Mouse (Mus musculus) intestine, postnatal 0 days (tissue): ENCODE results near the gene Mdfic. TPM values are rescaled to one million over a fixed set of nuclear protein-coding genes. Genes with fewer than 3 reads are reported as not detected.

Experiments
- ATAC-seq: fragments of 200-750 bp; cut with Nextera tagmentation; 2 replicates; pipeline ENCODE4 v1.8.0; 2017; ENCODE audit warnings: mild to moderate bottlenecking, moderate TSS enrichment, moderate library complexity
- H3K27ac ChIP-seq: fragments of 300-500 bp; sonication (generic); 2 replicates; pipeline ENCODE4 v1.5.1; 2014; ENCODE audit warnings: mild to moderate bottlenecking, low read depth, low read length, moderate library complexity
- H3K27me3 ChIP-seq: fragments of 300-500 bp; sonication (generic); replicated peaks from 2 replicates; pipeline ENCODE4 v1.6.1; 2014; ENCODE audit warnings: low read length, mixed read lengths; ENCODE audit not compliant: control insufficient read depth, insufficient read depth
- H3K36me3 ChIP-seq: fragments of 300-500 bp; sonication (generic); 2 replicates; pipeline ENCODE4 v1.6.1; 2014; ENCODE audit warnings: mild to moderate bottlenecking, moderate library complexity; ENCODE audit not compliant: control insufficient read depth, insufficient read depth
- H3K4me1 ChIP-seq: fragments of 300-500 bp; sonication (generic); replicated peaks from 2 replicates; pipeline ENCODE4 v1.6.1; 2014; ENCODE audit warnings: antibody characterized with exemption, low read length, mixed read lengths; ENCODE audit not compliant: control insufficient read depth, insufficient read depth
- H3K4me2 ChIP-seq: fragments of 300-500 bp; sonication (generic); replicated peaks from 2 replicates; pipeline ENCODE4 v1.6.1; 2014; ENCODE audit warnings: low read depth, mild to moderate bottlenecking, moderate library complexity
- H3K4me3 ChIP-seq: fragments of 300-500 bp; sonication (generic); 2 replicates; pipeline ENCODE4 v1.5.1; 2014; ENCODE audit warnings: low read depth, low read length
- H3K9ac ChIP-seq: fragments of 300-500 bp; sonication (generic); 2 replicates; pipeline ENCODE4 v1.6.1; 2014; ENCODE audit warnings: mild to moderate bottlenecking, low read depth, low read length
- H3K9me3 ChIP-seq: fragments of 300-500 bp; sonication (generic); 2 replicates; pipeline ENCODE4 v1.6.1; 2016; ENCODE audit warnings: mixed run types; ENCODE audit not compliant: control insufficient read depth
- CTCF ChIP-seq: sonication (generic); IDR thresholded peaks from 2 replicates; pipeline ENCODE4 v1.5.1; 2016; ENCODE audit warnings: low read depth, mild to moderate bottlenecking, control low read depth, antibody characterized with exemption, moderate library complexity
- WGBS: fragments of 180-500 bp; shearing (Covaris S2); extraction: QIAGEN DNeasy Blood & Tissue Kit; methylation state at CpG from one replicate; pipeline ENCODE4 v1.1.7; 2014; 5-methylcytosine and 5-hydroxymethylcytosine counted together
- polyA plus RNA-seq: library from polyadenylated mRNA; unstranded; fragments of >200 nt; fragmentation: Nextera tagmentation; extraction: Ambion mirVana; gene quantifications from 2 replicates; pipeline ENCODE4 v1.2.1, GENCODE M21; 2015

Gene Mdfic
- polyA plus RNA-seq, 1 experiment from 2014 or later: 2.3 TPM

DNA sequence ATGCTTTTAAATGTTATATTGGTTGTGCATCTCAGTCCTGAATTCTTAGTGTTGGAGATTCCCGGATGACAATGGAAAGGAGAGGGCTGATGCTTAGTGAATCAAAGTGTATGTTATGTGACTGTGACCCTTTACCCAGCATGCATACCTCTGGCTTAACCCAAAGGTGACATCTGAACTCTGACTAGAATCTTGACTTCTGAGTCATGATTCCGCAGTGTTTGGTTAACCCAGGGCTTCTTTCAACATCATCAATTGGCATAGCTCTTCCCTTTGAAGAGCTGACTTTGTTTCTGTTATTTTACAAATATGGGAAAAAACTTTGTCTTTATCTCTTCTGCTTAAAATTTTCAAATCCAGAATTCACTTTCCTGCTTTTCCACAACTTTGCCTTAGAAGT lies 30.9 kb downstream of the Mdfic start:
- Histone ChIP-seq H3K4me2 (no peak overlapping the region), H3K27ac (no peak overlapping the region), H3K4me1 (no peaks in the 10 kb centered on the region), H3K9me3 (no peaks in the 10 kb centered on the region), H3K27me3 (no peaks in the 10 kb centered on the region), H3K4me3 (no peak overlapping the region), H3K36me3 (no peaks in the 10 kb centered on the region), H3K9ac (no peak overlapping the region)
- ATAC-seq: no peak
- WGBS: 95% methylated on average over 2 of the region's 2 CpGs
- no peak for TF ChIP-seq CTCF

DNA sequence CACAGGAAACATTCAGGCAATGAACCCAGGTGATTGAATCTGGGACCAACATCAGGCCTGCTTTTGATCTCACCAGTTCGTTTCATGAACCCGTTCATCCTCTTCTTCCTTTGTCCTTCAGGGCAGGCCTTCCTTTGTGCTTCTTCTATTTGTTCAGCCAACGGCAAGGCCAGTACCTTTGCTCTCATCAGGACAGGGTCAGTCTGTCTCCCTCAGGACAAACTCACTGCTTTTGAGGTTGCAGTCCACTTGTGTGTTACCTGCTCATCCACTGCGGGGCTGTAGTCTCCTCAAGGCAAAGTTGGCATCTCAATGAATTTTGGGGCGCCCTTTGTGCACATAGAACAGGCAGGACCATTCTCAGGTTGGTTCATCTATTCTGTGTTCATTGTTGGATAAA lies 31.7 kb downstream of the Mdfic start:
- H3K27me3 ChIP-seq: no peaks in the 10 kb centered on the region
- no peak overlapping the region for H3K4me3 ChIP-seq
- no peaks in the 10 kb centered on the region for H3K9me3 ChIP-seq
- 87% methylated on average over 5 of the region's 5 CpGs for WGBS
- no peak overlapping the region for H3K9ac ChIP-seq
- no peak for ATAC-seq
- H3K4me2 ChIP-seq: no peak overlapping the region
- no peaks in the 10 kb centered on the region for H3K36me3 ChIP-seq
- no peak for TF ChIP-seq CTCF
- H3K27ac ChIP-seq: no peak overlapping the region
- H3K4me1 ChIP-seq: no peaks in the 10 kb centered on the region

DNA sequence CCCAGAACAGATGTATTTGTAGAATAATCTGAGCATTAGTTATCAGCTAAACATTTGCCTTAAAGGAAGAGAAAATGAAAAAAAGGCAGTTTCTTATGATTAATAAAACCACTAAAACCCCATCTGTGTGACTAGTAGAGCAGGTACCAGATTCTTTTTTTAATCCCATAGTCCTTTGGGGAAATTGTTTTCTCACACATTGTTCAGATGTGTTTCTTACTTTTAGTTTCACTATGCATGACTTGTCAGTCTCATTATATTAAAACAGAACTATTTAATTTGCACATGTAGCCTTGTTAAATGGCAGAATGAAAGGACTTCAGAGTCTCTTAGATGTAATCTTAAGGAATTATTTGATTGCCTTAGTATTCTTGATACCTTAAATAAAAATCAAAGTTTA lies 32.7 kb downstream of the Mdfic start:
- H3K9ac ChIP-seq: no peak overlapping the region
- no peak for ATAC-seq
- no peak overlapping the region for H3K27ac ChIP-seq
- no peaks in the 10 kb centered on the region for H3K9me3 ChIP-seq
- H3K27me3 ChIP-seq: no peaks in the 10 kb centered on the region
- no peak for TF ChIP-seq CTCF
- no peaks in the 10 kb centered on the region for H3K4me1 ChIP-seq
- no peaks in the 10 kb centered on the region for H3K36me3 ChIP-seq
- no peak overlapping the region for H3K4me2 ChIP-seq
- no peak overlapping the region for H3K4me3 ChIP-seq

DNA sequence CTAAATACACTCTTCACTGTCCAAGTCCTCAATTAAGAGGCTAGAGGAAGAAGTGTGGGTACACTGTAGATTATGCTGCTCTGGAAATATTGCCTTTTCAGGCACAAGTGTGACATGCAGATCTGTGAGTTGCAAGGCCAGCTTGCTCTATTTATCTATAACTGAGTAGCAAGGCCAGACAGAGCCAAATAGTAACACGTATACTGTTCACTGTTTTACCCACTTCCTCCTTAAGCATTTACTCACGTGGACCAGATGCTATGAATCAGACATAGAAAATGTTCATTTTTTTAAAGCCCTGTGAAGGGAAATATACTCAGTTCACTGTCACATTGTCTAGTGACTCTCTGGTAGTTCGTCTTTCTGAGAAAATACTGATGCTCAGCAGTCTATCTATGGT lies 37.9 kb downstream of the Mdfic start:
- 63% methylated on average over 3 of the region's 3 CpGs for WGBS
- Histone ChIP-seq H3K36me3 (no peaks in the 10 kb centered on the region), H3K4me3 (no peak overlapping the region), H3K27me3 (no peaks in the 10 kb centered on the region), H3K27ac (no peak overlapping the region), H3K4me2 (no peak overlapping the region), H3K9me3 (no peaks in the 10 kb centered on the region), H3K4me1 (no peaks in the 10 kb centered on the region), H3K9ac (no peak overlapping the region)
- ATAC-seq: no peak
- TF ChIP-seq CTCF: no peak

DNA sequence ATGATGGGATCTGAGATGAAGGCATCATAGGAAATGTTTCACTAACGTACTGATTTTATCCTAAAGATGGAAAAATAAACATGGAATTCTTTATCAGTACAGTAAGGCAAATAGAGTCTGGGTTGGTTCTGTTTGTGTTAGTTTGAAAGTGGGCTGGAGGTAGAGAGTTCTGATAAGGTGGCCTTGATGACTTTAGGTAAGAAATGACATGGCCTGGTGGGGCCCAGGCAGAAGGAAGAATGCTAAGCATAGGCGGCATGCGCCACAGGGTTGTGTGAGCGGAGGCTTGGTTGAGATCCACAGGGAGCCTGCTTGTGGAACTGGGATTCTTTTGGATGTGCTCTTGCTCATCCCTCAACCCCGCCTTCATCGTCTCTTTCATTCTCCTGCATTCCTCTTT lies 40.3 kb downstream of the Mdfic start:
- ATAC-seq: no peak
- Histone ChIP-seq H3K4me2 (no peak overlapping the region), H3K27me3 (no peaks in the 10 kb centered on the region), H3K36me3 (no peaks in the 10 kb centered on the region), H3K9me3 (no peaks in the 10 kb centered on the region), H3K4me3 (no peak overlapping the region), H3K9ac (no peak overlapping the region), H3K27ac (no peak overlapping the region), H3K4me1 (no peaks in the 10 kb centered on the region)
- no peak for TF ChIP-seq CTCF
- 75% methylated on average over 6 of the region's 6 CpGs for WGBS

DNA sequence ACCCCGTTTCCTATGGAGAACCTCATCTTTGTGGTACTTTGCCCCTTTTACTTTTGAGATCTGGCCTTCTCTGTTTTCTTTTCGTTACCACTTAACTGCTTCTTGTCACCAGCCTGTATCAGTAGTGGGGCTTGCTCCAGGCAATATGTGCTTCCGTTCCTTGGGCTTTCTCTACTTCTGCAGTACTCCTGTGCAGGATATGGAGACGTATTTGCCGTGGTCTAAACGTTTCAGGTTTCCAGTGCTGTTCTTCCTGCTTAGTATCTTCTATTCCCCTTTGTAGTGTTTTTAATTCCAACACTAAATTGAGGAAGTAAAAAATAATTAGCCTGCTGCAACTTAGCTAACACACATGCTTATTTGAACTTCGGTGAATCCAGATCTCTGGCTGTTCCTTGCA lies 43.6 kb downstream of the Mdfic start:
- WGBS: 70% methylated on average over 7 of the region's 7 CpGs
- Histone ChIP-seq H3K27me3 (no peaks in the 10 kb centered on the region), H3K4me3 (no peak overlapping the region), H3K9ac (no peak overlapping the region), H3K27ac (no peak overlapping the region), H3K36me3 (no peaks in the 10 kb centered on the region), H3K9me3 (no peaks in the 10 kb centered on the region), H3K4me1 (no peaks in the 10 kb centered on the region), H3K4me2 (no peak overlapping the region)
- TF ChIP-seq CTCF: no peak
- ATAC-seq: no peak

DNA sequence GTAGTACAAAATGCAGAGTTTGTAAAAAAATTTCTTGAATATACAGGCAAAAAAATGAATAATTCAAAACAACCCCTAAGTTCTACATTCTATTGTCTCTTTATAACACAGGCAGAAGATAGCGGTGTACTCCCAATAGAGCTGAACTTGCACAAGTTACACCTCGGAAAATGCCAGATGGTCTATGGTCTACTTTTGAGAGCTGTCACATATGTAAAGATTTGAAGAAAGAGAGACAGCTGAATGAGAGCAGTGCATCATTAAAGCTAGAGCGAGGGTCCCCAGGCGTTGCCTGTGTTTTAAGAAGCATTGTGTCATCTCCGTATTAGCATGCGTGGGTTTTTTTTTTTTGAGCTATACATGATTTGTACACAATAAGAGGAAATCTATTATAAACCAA lies 47.0 kb downstream of the Mdfic start:
- Histone ChIP-seq H3K9ac (no peak overlapping the region), H3K4me1 (no peaks in the 10 kb centered on the region), H3K4me2 (no peak overlapping the region), H3K36me3 (no peaks in the 10 kb centered on the region), H3K27me3 (no peaks in the 10 kb centered on the region), H3K27ac (no peak overlapping the region), H3K9me3 (no peaks in the 10 kb centered on the region), H3K4me3 (no peak overlapping the region)
- TF ChIP-seq CTCF: no peak
- WGBS: 90% methylated on average over 6 of the region's 6 CpGs
- ATAC-seq: no peak
